Mouse (Mus musculus) liver, adult 2 months (tissue): Measurements from ENCODE around the gene Arsj. TPM values are rescaled to one million over a fixed set of nuclear protein-coding genes. Genes with fewer than 3 reads are reported as not detected.

Source experiments
- DNase-seq: peaks from one replicate; pipeline ENCODE4 v3.0.0-alpha.2; 2011; ENCODE audit warnings: low read depth, low spot score; ENCODE audit errors: extremely low read depth
- H3K27ac ChIP-seq: fragments of 200-500 bp; replicated peaks from 2 replicates; pipeline ENCODE4 v1.5.1; 2012; ENCODE audit warnings: low read depth, mild to moderate bottlenecking, control low read depth, inconsistent platforms, low read length; ENCODE audit not compliant: insufficient read depth
- H3K27me3 ChIP-seq: fragments of 200-500 bp; 2 replicates; pipeline ENCODE4 v1.6.1; 2012; ENCODE audit warnings: mild to moderate bottlenecking, moderate library complexity, low read length, inconsistent platforms; ENCODE audit not compliant: control insufficient read depth, insufficient read depth
- H3K36me3 ChIP-seq: fragments of 200-500 bp; 2 replicates; pipeline ENCODE4 v1.6.1; 2012; ENCODE audit warnings: low read length, inconsistent platforms; ENCODE audit not compliant: control insufficient read depth, insufficient read depth
- H3K4me1 ChIP-seq: fragments of 200-500 bp; 2 replicates; pipeline ENCODE4 v1.6.1; 2011; ENCODE audit warnings: low read length; ENCODE audit not compliant: control insufficient read depth, insufficient read depth
- H3K4me3 ChIP-seq: fragments of 200-500 bp; 2 replicates; pipeline ENCODE4 v1.5.1; 2011; ENCODE audit warnings: low read depth, mild to moderate bottlenecking, control low read depth, low read length, moderate library complexity; ENCODE audit not compliant: insufficient read depth
- H3K79me2 ChIP-seq: fragments of 200-500 bp; 2 replicates; pipeline ENCODE4 v1.6.1; 2012; ENCODE audit warnings: inconsistent platforms, mild to moderate bottlenecking, low read length, moderate library complexity; ENCODE audit not compliant: control insufficient read depth, insufficient read depth
- H3K9ac ChIP-seq: fragments of 200-500 bp; 2 replicates; pipeline ENCODE4 v1.6.1; 2012; ENCODE audit warnings: low read depth, mild to moderate bottlenecking, control low read depth, inconsistent platforms, low read length
- CTCF ChIP-seq: fragments of 200-500 bp; IDR thresholded peaks from 2 replicates; pipeline ENCODE4 v1.5.1; 2011; ENCODE audit warnings: low read depth, low read length, control low read depth
- POLR2A ChIP-seq: fragments of 200-500 bp; IDR thresholded peaks from 2 replicates; pipeline ENCODE4 v1.6.1; 2011; ENCODE audit warnings: low read length, control low read depth; ENCODE audit not compliant: insufficient read depth; ENCODE audit errors: extremely low read depth
- WGBS: fragments of 180-500 bp; shearing (Covaris S2); methylation state at CpG from one replicate; pipeline ENCODE4 v1.1.7; 2018; 5-methylcytosine and 5-hydroxymethylcytosine counted together
- polyA plus RNA-seq: library from polyadenylated mRNA; depleted of rRNA; stranded (reverse); fragments of >200 nt; gene quantifications from 2 replicates; pipeline ENCODE4 v1.2.3, GENCODE M21; 2012
- total RNA-seq: library from RNA; depleted of rRNA; stranded (reverse); fragments of >200 nt; gene quantifications from 2 replicates; pipeline ENCODE4 v1.2.3, GENCODE M21; 2014

Arsj gene
- total and polyA plus RNA-seq, 2 experiments = not detected

DNA sequence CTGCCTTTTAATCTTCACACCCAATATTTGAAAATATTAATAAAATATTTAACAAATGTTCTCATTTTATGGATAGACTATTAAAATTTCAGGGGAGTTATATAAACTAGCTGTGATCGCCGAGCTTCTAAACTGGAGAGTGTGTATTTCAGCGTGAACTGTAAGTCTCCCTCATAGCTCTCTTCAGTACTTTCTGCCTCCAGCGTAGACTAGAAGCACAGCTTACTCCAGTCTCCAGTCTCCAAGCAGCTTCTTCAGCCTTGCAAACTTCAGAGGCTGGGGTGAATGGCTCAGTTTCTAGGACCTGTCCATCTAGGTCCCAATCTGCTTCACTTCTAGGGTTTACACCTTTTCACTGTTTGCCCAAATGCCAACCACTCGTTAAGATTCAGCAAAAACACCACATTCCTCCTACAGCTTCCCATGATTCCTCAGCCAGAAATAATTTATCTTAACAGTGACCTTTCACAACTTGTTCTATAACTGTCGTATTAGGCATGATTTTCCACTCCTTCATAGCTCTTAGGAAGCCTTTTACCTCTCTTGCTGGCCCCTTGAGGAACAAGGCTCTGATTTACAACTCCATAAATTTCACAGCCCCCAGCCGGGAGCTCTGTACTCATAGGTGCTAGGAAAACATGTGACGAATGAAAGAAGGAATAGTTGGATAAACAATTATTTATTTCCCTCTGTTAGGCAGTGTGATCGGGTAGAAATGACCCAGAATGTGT is 9.5 kb downstream of the Arsj start:
- TF ChIP-seq CTCF (no peak), POLR2A (no peak)
- 72% methylated on average over 9 of the region's 9 CpGs for WGBS

DNA sequence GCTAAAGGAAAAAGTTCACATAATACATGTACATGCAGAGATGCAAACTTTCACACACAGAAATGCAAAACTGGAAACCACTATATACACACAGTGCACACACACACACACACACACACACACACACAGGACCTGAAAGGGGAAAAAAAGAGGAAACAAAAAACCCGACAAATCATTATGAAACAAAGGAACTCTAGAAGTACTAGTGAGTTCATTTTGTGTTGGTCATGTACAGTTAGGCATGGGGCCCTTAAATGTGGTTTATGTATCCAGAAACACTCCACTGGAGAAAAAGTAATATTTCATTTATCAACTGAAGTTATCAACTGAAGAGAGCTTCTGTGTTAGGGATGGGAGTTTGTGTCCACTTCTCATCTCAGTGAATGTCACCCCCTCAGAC is 10.2 kb downstream of the Arsj start:
- Histone ChIP-seq H3K27me3 (no peaks in the 10 kb centered on the region; the same call in 1 of the 2 replicates), H3K4me1 (no peaks in the 10 kb centered on the region), H3K9ac (no peak overlapping the region), H3K36me3 (no peaks in the 10 kb centered on the region), H3K4me3 (no peak overlapping the region), H3K27ac (no peak overlapping the region), H3K79me2 (no peaks in the 10 kb centered on the region)
- TF ChIP-seq CTCF = no peak
- TF ChIP-seq POLR2A = no peak
- WGBS = 57% methylated on average over 1 of the region's 1 CpGs
- DNase-seq = no peak

More for the DNA sequence above, 9.5 kb downstream of the Arsj start:
- Histone ChIP-seq H3K27me3 (no peaks in the 10 kb centered on the region; the same call in 1 of the 2 replicates), H3K4me3 (no peak overlapping the region), H3K36me3 (no peaks in the 10 kb centered on the region), H3K27ac (no peak overlapping the region), H3K79me2 (no peaks in the 10 kb centered on the region), H3K4me1 (no peaks in the 10 kb centered on the region), H3K9ac (no peak overlapping the region)
- DNase-seq = no peak

DNA sequence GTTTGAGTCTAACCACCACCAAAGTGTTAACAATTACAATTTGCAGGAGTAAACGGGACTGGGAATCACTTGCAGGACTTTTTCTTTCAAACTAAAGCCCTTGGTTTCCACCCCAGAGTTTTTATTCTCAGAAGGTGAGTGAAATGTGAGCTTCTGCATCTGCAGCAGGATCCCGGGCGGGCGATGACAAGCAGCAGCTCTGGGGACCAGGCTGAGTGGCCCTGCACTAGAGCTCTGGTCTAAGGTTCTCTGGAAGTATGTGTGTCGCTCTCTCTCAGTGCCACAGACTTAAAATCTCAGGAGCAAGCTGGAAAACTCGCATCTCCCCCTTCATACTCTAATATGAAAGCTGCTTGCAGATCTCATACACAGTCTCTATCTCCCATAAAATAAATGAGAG is 15.8 kb downstream of the Arsj start:
- Histone ChIP-seq H3K36me3 (no peaks in the 10 kb centered on the region), H3K9ac (no peak overlapping the region), H3K27ac (no peak overlapping the region), H3K79me2 (no peaks in the 10 kb centered on the region), H3K27me3 (no peaks in the 10 kb centered on the region), H3K4me3 (no peak overlapping the region), H3K4me1 (no peaks in the 10 kb centered on the region)
- TF ChIP-seq CTCF (no peak), POLR2A (no peak)
- WGBS = 77% methylated on average over 6 of the region's 6 CpGs
- DNase-seq = no peak

DNA sequence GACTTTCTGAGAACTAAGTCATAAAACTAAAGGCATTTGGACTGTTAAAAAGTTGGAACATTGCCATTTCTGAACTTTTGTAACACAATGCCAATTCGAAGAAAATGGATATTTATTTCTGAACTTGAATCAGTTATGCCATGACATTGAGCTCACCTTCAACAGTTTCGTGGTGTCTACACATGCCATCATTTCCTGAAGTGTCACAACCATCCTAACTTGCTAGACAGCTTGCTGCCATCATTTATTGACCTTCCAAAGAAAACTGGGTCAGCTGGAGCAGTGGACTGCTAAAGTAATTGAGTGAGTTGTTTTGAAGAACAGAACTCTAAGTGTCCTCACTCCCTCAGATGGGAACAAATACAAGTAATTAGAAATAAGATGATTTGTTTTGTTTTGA is 16.2 kb downstream of the Arsj start:
- no peak for DNase-seq

DNA sequence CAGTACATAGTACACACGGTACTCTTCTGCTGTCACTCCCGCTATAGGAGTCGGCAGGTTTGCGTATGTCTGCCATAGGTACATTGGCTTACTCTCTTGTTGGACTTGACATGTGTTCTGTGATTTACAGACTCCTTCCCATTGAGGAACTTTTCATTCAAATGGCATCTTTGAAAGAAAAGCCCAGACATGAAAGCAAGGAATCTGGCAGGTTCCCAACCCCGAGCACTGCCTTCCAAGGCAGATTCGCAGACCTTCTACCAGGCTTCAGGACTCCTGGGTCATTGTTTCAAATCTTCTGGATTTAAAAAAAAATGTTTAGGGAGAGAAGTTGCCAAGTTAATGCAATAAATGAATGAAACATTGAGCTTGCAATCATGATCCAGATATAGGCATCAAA is 19.8 kb downstream of the Arsj start:
- no peak overlapping the region for H3K4me3 ChIP-seq
- 96% methylated on average over 6 of the region's 6 CpGs for WGBS
- no peaks in the 10 kb centered on the region for H3K27me3 ChIP-seq
- TF ChIP-seq POLR2A (no peak), CTCF (no peak)
- no peaks in the 10 kb centered on the region for H3K4me1 ChIP-seq
- no peak for DNase-seq
- H3K79me2 ChIP-seq = no peaks in the 10 kb centered on the region
- H3K9ac ChIP-seq = no peak overlapping the region
- no peak overlapping the region for H3K27ac ChIP-seq
- H3K36me3 ChIP-seq = no peaks in the 10 kb centered on the region

More for the DNA sequence above, 16.2 kb downstream of the Arsj start:
- no peak overlapping the region for H3K27ac ChIP-seq
- no peaks in the 10 kb centered on the region for H3K4me1 ChIP-seq
- no peaks in the 10 kb centered on the region for H3K79me2 ChIP-seq
- no peak for TF ChIP-seq CTCF
- TF ChIP-seq POLR2A = no peak
- no peak overlapping the region for H3K9ac ChIP-seq
- H3K27me3 ChIP-seq = no peaks in the 10 kb centered on the region
- WGBS = 46% methylated on average over 2 of the region's 2 CpGs
- no peak overlapping the region for H3K4me3 ChIP-seq
- H3K36me3 ChIP-seq = no peaks in the 10 kb centered on the region
